In the genomic region with DNA sequence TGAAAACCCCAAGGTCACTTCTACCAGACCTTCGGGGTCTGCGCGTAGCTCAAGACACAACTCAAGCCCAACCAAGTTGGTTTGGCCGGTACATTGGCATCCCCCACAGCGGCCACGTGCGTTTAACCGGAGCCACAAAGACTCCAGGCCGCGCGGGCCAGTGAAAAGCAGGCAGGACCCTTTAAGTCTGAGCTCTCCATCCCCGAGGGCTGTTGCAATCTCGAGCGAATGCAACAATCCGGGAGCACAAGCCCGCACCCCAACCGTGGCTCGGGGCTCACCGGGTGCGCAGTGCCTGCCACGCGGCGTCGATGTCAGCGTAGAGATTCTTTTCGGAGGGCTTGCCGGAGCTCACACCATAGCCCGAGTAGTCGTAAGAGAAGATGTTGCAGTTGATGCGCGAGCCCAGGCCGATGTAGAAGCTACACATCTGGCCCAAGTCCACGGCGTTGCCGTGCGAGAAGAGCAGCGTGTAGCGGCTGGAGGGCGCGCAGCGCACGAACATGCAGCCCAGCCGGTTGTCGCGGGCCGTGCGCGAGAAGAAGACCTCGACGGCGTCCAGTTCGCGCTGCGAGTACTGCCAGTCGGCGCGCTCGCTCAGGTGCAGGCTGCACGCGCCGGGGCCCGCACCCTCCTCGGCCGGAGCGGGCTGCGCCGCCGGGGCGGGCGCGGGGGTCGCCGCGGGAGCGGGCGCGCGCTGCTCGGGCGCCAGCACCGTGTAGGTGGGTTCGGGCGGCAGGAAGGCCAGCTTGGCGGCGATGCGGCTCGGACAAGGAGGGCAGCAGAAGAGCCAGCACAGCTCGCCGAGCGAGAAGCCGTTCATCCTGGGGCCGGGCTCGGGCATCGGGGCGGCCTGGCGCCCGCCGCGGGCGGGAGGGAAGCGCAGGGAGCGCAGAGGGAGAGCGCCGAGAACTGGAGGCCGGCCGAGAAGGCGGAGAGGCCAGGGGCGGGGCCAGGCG, we compare ENCODE assay signal across 7 mouse cellular contexts. TPM values are rescaled to one million over a fixed set of nuclear protein-coding genes. Genes with fewer than 3 reads are reported as not detected.
A peak's percentile ranks its signal among the peaks of the same experiment; 100 is the strongest.
DNase-seq lines count a peak whose midpoint lies in the region; ATAC-seq and TF ChIP-seq lines count a peak whose summit lies in the region.

A gene (minus strand): TSS at position 893 of the 959 bp plus-strand sequence.

- peak; percentile 63 for DNase-seq in gastrocnemius, adult 2 months
- peak; percentile 48 to 55 for DNase-seq in left cerebral cortex, postnatal 25 days (ENCODE audit: low spot score in 2 of 2)

- under 1% methylated on average over 98 of the region's 109 CpGs for WGBS in hindbrain, embryonic 16.5 days
- under 1% methylated on average over 96 of the region's 109 CpGs for WGBS in midbrain, embryonic 12.5 days
- 1% methylated on average over 107 of the region's 109 CpGs for WGBS in small intestine, adult 2 months

- H3K9me3 ChIP-seq in hindbrain, embryonic 16.5 days (ENCODE audit: control insufficient read depth, low read length), result no peaks in the 10 kb centered on the region
- no peaks in the 10 kb centered on the region for H3K9me3 ChIP-seq in midbrain, embryonic 12.5 days

- peak within 1 kb of the TSS; percentile 94 for H3K4me3 ChIP-seq in gastrocnemius, adult 2 months
- H3K4me3 ChIP-seq in hindbrain, embryonic 16.5 days (ENCODE audit: low read length), result peak within 1 kb of the TSS; percentile 86
- peak within 1 kb of the TSS; percentile 81 for H3K4me3 ChIP-seq in midbrain, embryonic 12.5 days
- H3K4me3 ChIP-seq in small intestine, adult 2 months (ENCODE audit: low read depth, low read length), result peak within 1 kb of the TSS; percentile 78

- peak; percentile 18 for ATAC-seq in activated CD4-positive, CD25-positive, alpha-beta regulatory T cell, adult 4 months
- peak; percentile 41 for ATAC-seq in common myeloid progenitor, adult 5-6 weeks (replicated peaks; ENCODE audit: low read depth, poor library complexity, severe bottlenecking)
- peak; percentile 83 for ATAC-seq in hindbrain, embryonic 16.5 days
- ATAC-seq in midbrain, embryonic 12.5 days (ENCODE audit: low FRiP score, low read depth), result peak; percentile 76

- peak within 1 kb of the TSS; percentile 77 for H3K27ac ChIP-seq in gastrocnemius, adult 2 months
- peak within 1 kb of the TSS; percentile 95 for H3K27ac ChIP-seq in hindbrain, embryonic 16.5 days (ENCODE audit: low read depth, low read length)
- peak within 1 kb of the TSS; percentile 94 for H3K27ac ChIP-seq in midbrain, embryonic 12.5 days (replicated peaks)
- H3K27ac ChIP-seq in small intestine, adult 2 months (ENCODE audit: insufficient read depth, low read depth, low read length), result peak within 1 kb of the TSS; percentile 94

- H3K36me3 ChIP-seq in hindbrain, embryonic 16.5 days (ENCODE audit: control insufficient read depth, insufficient read depth, low read length), result no peaks in the 10 kb centered on the region
- 0 out of 2 replicates have a peak, but pooled peaks cover 5% of the 10 kb centered on the region for H3K36me3 ChIP-seq in midbrain, embryonic 12.5 days
- peaks cover 4% of the 10 kb centered on the region; the same call in 1 of the 2 replicates for H3K36me3 ChIP-seq in small intestine, adult 2 months (ENCODE audit: control insufficient read depth, insufficient read depth, low read length)

- H3K4me2 ChIP-seq in hindbrain, embryonic 16.5 days (ENCODE audit: low read length), result peak within 1 kb of the TSS; percentile 88
- peak within 1 kb of the TSS; percentile 94 for H3K4me2 ChIP-seq in midbrain, embryonic 12.5 days (replicated peaks)

- intact Hi-C loops in gastrocnemius, adult 2 months (cut with DNase I), result loop anchor here (5.0 to 10.0 kb wide), 2 partner anchors 64 to 256 kb away; a partner anchor contains a TSS
- intact Hi-C loops in left cerebral cortex, postnatal 25 days (cut with DNase I), result loop anchor here (5.0 kb wide), 2 partner anchors 64 to 121 kb away; a partner anchor contains a TSS

- H3K9ac ChIP-seq in hindbrain, embryonic 16.5 days (ENCODE audit: low read depth, low read length), result peak within 1 kb of the TSS; percentile 95
- H3K9ac ChIP-seq in midbrain, embryonic 12.5 days (replicated peaks), result peak within 1 kb of the TSS; percentile 98

- peak; percentile 44; the same call in 1 of the 2 replicates for TF ChIP-seq POLR2A in small intestine, adult 2 months (IDR thresholded peaks at IDR 0.05; ENCODE audit: low read depth, low read length)

- H3K4me1 ChIP-seq in hindbrain, embryonic 16.5 days (ENCODE audit: control insufficient read depth, insufficient read depth, low read depth, low read length), result peaks cover 16% of the 10 kb centered on the region
- peaks cover 40% of the 10 kb centered on the region for H3K4me1 ChIP-seq in midbrain, embryonic 12.5 days
- H3K4me1 ChIP-seq in small intestine, adult 2 months (ENCODE audit: control insufficient read depth, insufficient read depth, insufficient read length, low read length), result peaks cover 21% of the 10 kb centered on the region; the same call in 1 of the 2 replicates

- H3K27me3 ChIP-seq in hindbrain, embryonic 16.5 days (replicated peaks; ENCODE audit: control insufficient read depth, insufficient read depth, low read length), result no peaks in the 10 kb centered on the region
- H3K27me3 ChIP-seq in midbrain, embryonic 12.5 days, result no peaks in the 10 kb centered on the region
- H3K27me3 ChIP-seq in small intestine, adult 2 months (ENCODE audit: control insufficient read depth, insufficient read depth, low read length), result no peaks in the 10 kb centered on the region

- no peak for TF ChIP-seq CTCF in gastrocnemius, adult 2 months (IDR thresholded peaks at IDR 0.05)
- no peak for TF ChIP-seq CTCF in small intestine, adult 2 months (IDR thresholded peaks at IDR 0.05; ENCODE audit: extremely low read depth, insufficient read length, insufficient replicate concordance, low read depth, low read length)

RNA-seq across cellular contexts. Expression of the gene that starts here (rescaled TPM):
- polyA plus RNA-seq in activated CD4-positive, CD25-positive, alpha-beta regulatory T cell, adult 4 months (2017; shearing (Covaris generic)), result 10 to 100 TPM in 1 of 2 experiments, 1 to 10 TPM in 1; 6.6 to 12.2 TPM
- 10.8 and 18.7 TPM in 2 replicates for total RNA-seq in common myeloid progenitor, adult 5-6 weeks (2017)
- 1 to 10 TPM; 6.4 to 9.3 TPM for total RNA-seq in gastrocnemius, adult 2 months (2021)
- polyA plus RNA-seq in hindbrain, embryonic 16.5 days (2015; fragmentation: Nextera tagmentation; extraction: Ambion mirVana), result 10.3 and 14.2 TPM in 2 replicates
- total RNA-seq in left cerebral cortex, postnatal 25 days (2021), result 10 to 100 TPM; 36.9 to 37.9 TPM
- polyA plus RNA-seq in midbrain, embryonic 12.5 days (2016; fragmentation: Nextera tagmentation; extraction: Ambion mirVana), result 68.8 and 71.1 TPM in 2 replicates
- 114 and 292 TPM in 2 replicates for polyA plus RNA-seq in small intestine, adult 2 months (2012; rRNA removed)

Comparison
In these comparisons a context has a peak if more than half of its experiments do, and no peak if none do; other contexts are left out.
1. Peak in every context shown above with its lines: DNase-seq, ATAC-seq, H3K4me3 ChIP-seq and H3K27ac ChIP-seq.
2. ATAC-seq: peak in every context shown above with its lines; median percentile 83 in hindbrain, embryonic 16.5 days; 76 in midbrain, embryonic 12.5 days; 41 in common myeloid progenitor, adult 5-6 weeks; 18 in activated CD4-positive, CD25-positive, alpha-beta regulatory T cell, adult 4 months.